Mouse (Mus musculus) ES-Bruce4 (cell line): ENCODE data around the gene Aarsd1. TPM values are rescaled to one million over a fixed set of nuclear protein-coding genes. Genes with fewer than 3 reads are reported as not detected.

Source experiments
- H3K27ac ChIP-seq: 2 replicates; pipeline ENCODE4 v1.5.1; 2012; ENCODE audit warnings: low read length, inconsistent platforms; ENCODE audit not compliant: insufficient read depth
- H3K27me3 ChIP-seq: 2 replicates; pipeline ENCODE4 v1.6.1; 2012; ENCODE audit warnings: mild to moderate bottlenecking, low read length, inconsistent platforms; ENCODE audit not compliant: control insufficient read depth, poor library complexity, insufficient read depth, severe bottlenecking
- H3K36me3 ChIP-seq: 2 replicates; pipeline ENCODE4 v1.6.1; 2012; ENCODE audit warnings: inconsistent platforms, mild to moderate bottlenecking, low read length, moderate library complexity; ENCODE audit not compliant: control insufficient read depth, poor library complexity, insufficient read depth, severe bottlenecking
- H3K4me1 ChIP-seq: one replicate; pipeline ENCODE4 v1.8.1; 2011; ENCODE audit warnings: low read length; ENCODE audit not compliant: control insufficient read depth, insufficient read depth
- H3K4me3 ChIP-seq: 2 replicates; pipeline ENCODE4 v1.5.1; 2011; ENCODE audit warnings: low read depth, mild to moderate bottlenecking, low read length
- H3K9ac ChIP-seq: 2 replicates; pipeline ENCODE4 v1.6.1; 2012; ENCODE audit warnings: low read depth, mild to moderate bottlenecking, inconsistent platforms; ENCODE audit not compliant: poor library complexity, severe bottlenecking
- H3K9me3 ChIP-seq: replicated peaks from 2 replicates; pipeline ENCODE4 v1.6.1; 2012; ENCODE audit warnings: mild to moderate bottlenecking, low read length, inconsistent platforms; ENCODE audit not compliant: control insufficient read depth, poor library complexity, insufficient read depth, severe bottlenecking
- CTCF ChIP-seq: IDR thresholded peaks from one replicate; pipeline ENCODE4 v1.8.1; 2011; ENCODE audit warnings: low read depth, low read length
- EP300 ChIP-seq: IDR thresholded peaks from 2 replicates; pipeline ENCODE4 v1.6.1; 2011; ENCODE audit warnings: low read depth, low read length; ENCODE audit not compliant: insufficient read depth
- POLR2A ChIP-seq: IDR thresholded peaks from one replicate; pipeline ENCODE4 v1.8.1; 2011; ENCODE audit warnings: low read length; ENCODE audit not compliant: insufficient read depth
- polyA plus RNA-seq: library from polyadenylated mRNA; stranded (reverse); fragments of >200 nt; gene quantifications from 2 replicates; pipeline ENCODE4 v1.2.4, GENCODE M21; 2011; ENCODE audit warnings: low read depth; ENCODE audit not compliant: missing spikeins, insufficient read depth, insufficient read length

Aarsd1 gene
- polyA plus RNA-seq, 1 experiment = 45.4 TPM

DNA sequence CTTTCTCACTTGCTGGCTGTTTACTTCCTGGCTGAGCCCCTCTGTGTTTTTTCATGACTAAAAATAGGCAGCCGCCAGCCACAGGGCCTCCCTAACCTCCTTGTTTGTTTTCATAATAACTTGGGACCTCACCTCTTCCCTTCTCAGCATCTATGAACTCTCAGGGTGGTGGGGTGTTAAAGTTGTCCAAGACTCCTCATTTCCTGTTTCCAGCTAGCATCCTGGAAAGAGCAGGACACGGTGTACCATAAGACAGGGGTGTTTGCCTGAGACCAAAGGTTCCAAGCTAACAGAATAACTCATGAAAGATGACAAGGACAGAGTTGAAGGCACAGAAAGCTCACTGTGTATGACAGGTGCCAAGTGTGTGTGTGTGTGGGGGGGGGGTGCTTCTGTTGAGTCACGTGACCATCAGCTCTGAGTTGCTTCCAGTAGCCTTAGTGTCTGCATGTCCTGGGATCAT is 56.7 kb downstream of the Aarsd1 start:
- H3K27me3 ChIP-seq = no peaks in the 10 kb centered on the region
- no peaks in the 10 kb centered on the region for H3K4me1 ChIP-seq
- H3K9ac ChIP-seq = no peak overlapping the region
- H3K27ac ChIP-seq = no peak overlapping the region
- H3K36me3 ChIP-seq = no peaks in the 10 kb centered on the region
- no peak overlapping the region for H3K4me3 ChIP-seq
- H3K9me3 ChIP-seq = no peaks in the 10 kb centered on the region
- TF ChIP-seq EP300 (no peak), POLR2A (no peak), CTCF (no peak)

DNA sequence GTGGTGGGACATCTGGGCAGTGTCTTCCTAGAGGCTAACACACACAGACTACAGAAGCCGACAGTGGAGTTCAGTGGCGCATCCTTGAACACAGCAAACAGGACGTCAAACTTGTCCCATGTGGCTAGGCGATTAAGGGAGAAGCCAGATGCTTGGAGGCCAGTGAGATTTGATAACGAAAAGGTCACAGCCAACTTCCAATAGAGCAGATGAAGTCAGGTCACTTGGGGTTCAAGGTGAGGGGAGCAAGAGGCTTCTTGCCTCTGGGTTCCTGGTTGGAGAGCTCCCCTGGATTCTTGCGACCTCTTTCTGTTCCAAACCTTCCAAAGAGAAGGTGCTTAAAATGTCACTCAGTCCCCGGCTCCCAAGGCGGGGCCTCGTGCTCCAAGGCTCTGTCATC is 57.6 kb downstream of the Aarsd1 start:
- TF ChIP-seq POLR2A (no peak), CTCF (no peak), EP300 (no peak)
- no peaks in the 10 kb centered on the region for H3K9me3 ChIP-seq
- H3K27me3 ChIP-seq = no peaks in the 10 kb centered on the region
- H3K27ac ChIP-seq = no peak overlapping the region
- H3K4me3 ChIP-seq = no peak overlapping the region
- no peaks in the 10 kb centered on the region for H3K4me1 ChIP-seq
- no peaks in the 10 kb centered on the region for H3K36me3 ChIP-seq
- no peak overlapping the region for H3K9ac ChIP-seq

DNA sequence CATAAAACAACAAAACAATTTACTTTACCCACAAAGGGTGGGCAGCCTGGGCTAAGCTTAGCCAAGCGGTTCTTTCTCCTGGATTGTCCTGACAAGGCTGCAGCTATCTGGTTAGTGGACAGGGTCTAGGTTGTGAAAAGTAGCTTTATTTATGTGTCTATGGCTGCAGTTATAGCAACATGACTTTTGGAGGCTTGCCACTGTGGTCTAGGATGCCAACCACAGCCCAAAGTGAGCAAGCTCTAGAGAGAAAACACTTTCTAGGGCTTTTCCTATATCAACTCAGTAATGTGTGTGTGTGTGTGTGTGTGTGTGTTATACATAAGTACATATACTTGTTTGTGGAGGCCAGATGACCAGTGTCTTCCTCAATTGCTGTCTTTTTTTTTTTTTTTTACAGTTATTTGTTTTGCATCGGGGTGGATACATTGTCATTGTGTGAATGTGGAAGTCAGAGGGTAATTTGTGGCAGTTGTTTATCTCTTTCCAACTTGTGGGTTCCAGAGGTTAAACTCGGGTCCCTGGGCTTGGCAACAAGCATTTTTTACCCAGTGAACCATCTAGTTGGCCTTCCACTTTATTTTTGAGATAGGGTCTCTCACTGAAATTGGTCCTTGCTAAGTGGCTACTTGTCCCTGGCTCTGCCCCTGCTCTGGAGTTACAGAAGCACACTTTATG is 59.8 kb downstream of the Aarsd1 start:
- Histone ChIP-seq H3K4me3 (no peak overlapping the region), H3K9me3 (no peaks in the 10 kb centered on the region), H3K27ac (no peak overlapping the region), H3K36me3 (no peaks in the 10 kb centered on the region), H3K9ac (no peak overlapping the region), H3K27me3 (no peaks in the 10 kb centered on the region), H3K4me1 (peaks cover under 1% of the 10 kb centered on the region)
- no peak for TF ChIP-seq EP300
- no peak for TF ChIP-seq POLR2A
- TF ChIP-seq CTCF = no peak

Other genes with a start within 250 kb of the Aarsd1 start
- 0.15 and 0.37 TPM in 2 replicates for gene Cntnap1, start 247.1 kb downstream of the Aarsd1 start, polyA plus RNA-seq
- 2.5 and 4.4 TPM in 2 replicates for gene Plekhh3, start 246.3 kb downstream of the Aarsd1 start, polyA plus RNA-seq
- not detected in 2 replicates for gene Ccr10, start 242.2 kb downstream of the Aarsd1 start, polyA plus RNA-seq
- gene Ezh1, start 191.2 kb downstream of the Aarsd1 start, polyA plus RNA-seq = 42.8 and 49.9 TPM in 2 replicates
- 3.4 and 4.9 TPM in 2 replicates for gene Ramp2, start 171.6 kb downstream of the Aarsd1 start, polyA plus RNA-seq
- 135 and 143 TPM in 2 replicates for gene Vps25, start 163.9 kb downstream of the Aarsd1 start, polyA plus RNA-seq
- 0.85 and 0.96 TPM in 2 replicates for gene Wnk4, start 157.0 kb downstream of the Aarsd1 start, polyA plus RNA-seq
- 14.6 and 14.9 TPM in 2 replicates for gene Cntd1, start 138.6 kb downstream of the Aarsd1 start, polyA plus RNA-seq
- 44.8 and 53.0 TPM in 2 replicates for gene Coa3, start 138.5 kb downstream of the Aarsd1 start, polyA plus RNA-seq
- gene Becn1, start 115.3 kb downstream of the Aarsd1 start, polyA plus RNA-seq = 48.2 and 53.0 TPM in 2 replicates
- gene Psme3, start 101.4 kb downstream of the Aarsd1 start, polyA plus RNA-seq = 161 and 168 TPM in 2 replicates
- gene Aoc2, start 92.6 kb downstream of the Aarsd1 start, polyA plus RNA-seq = 3.5 and 5.8 TPM in 2 replicates
- gene Aoc3, start 87.0 kb downstream of the Aarsd1 start, polyA plus RNA-seq = 0.84 and 0.94 TPM in 2 replicates
- gene G6pc, start 50.1 kb downstream of the Aarsd1 start, polyA plus RNA-seq = not detected in 2 replicates
- gene Gm27029, start 7.2 kb upstream of the Aarsd1 start, polyA plus RNA-seq = 8.8 and 9.4 TPM in 2 replicates
- gene Rundc1, start 7.5 kb upstream of the Aarsd1 start, polyA plus RNA-seq = 5.4 and 5.8 TPM in 2 replicates
- not detected in 2 replicates for gene Ptges3l, start 7.7 kb upstream of the Aarsd1 start, polyA plus RNA-seq
- 1,188 and 1,249 TPM in 2 replicates for gene Rpl27, start 24.7 kb upstream of the Aarsd1 start, polyA plus RNA-seq
- gene Ifi35, start 30.8 kb upstream of the Aarsd1 start, polyA plus RNA-seq = 6.7 and 9.0 TPM in 2 replicates
- 11.2 and 11.4 TPM in 2 replicates for gene Rnd2, start 47.4 kb upstream of the Aarsd1 start, polyA plus RNA-seq
- 91.2 and 101 TPM in 2 replicates for gene Vat1, start 48.6 kb upstream of the Aarsd1 start, polyA plus RNA-seq
- 62.4 and 68.2 TPM in 2 replicates for gene Brca1, start 134.3 kb upstream of the Aarsd1 start, polyA plus RNA-seq
- 245 and 262 TPM in 2 replicates for gene Nbr1, start 134.5 kb upstream of the Aarsd1 start, polyA plus RNA-seq
- 5.8 and 9.2 TPM in 2 replicates for gene Tmem106a, start 164.6 kb upstream of the Aarsd1 start, polyA plus RNA-seq
- gene Gm11634, start 181.6 kb upstream of the Aarsd1 start, polyA plus RNA-seq = not detected in 2 replicates
- 57.4 and 64.0 TPM in 2 replicates for gene Rdm1, start 209.6 kb upstream of the Aarsd1 start, polyA plus RNA-seq
- 5.1 and 5.3 TPM in 2 replicates for gene Arl4d, start 247.9 kb upstream of the Aarsd1 start, polyA plus RNA-seq